Mouse (Mus musculus): Measurements from ENCODE around the gene Exoc3l4. TPM values are rescaled to one million over a fixed set of nuclear protein-coding genes. Genes with fewer than 3 reads are reported as not detected.
A peak's percentile ranks its signal among the peaks of the same experiment; 100 is the strongest.

Exoc3l4 gene
- polyA plus RNA-seq, 1 experiment from 2014 or later: 21.3 TPM

GRCm38 (mm10) chr12:111425789-111426460 lies 9.1 kb downstream of the Exoc3l4 start:
- 22% methylated on average over 29 of the region's 29 CpGs for WGBS
- H3K4me1 ChIP-seq (ENCODE audit: insufficient read depth, low read depth, low read length): peaks cover 15% of the 10 kb centered on the region

GRCm38 (mm10) chr12:111427438-111428113 lies 10.8 kb downstream of the Exoc3l4 start:
- peaks cover 15% of the 10 kb centered on the region for H3K4me1 ChIP-seq (ENCODE audit: insufficient read depth, low read depth, low read length)

More at GRCm38 (mm10) chr12:111425789-111426460, 9.1 kb downstream of the Exoc3l4 start:
- no peak overlapping the region for H3K27ac ChIP-seq (ENCODE audit: low read length)
- H3K4me2 ChIP-seq (replicated peaks; ENCODE audit: low read depth, low read length): no peak overlapping the region
- ATAC-seq: peak; percentile 55
- TF ChIP-seq CTCF (IDR thresholded peaks at IDR 0.05) (peak; percentile 96), EP300 (IDR thresholded peaks at IDR 0.05) (no peak)
- peak; percentile 91 for DNase-seq (ENCODE audit: low spot score)
- peaks cover 44% of the 10 kb centered on the region for H3K27me3 ChIP-seq (replicated peaks; ENCODE audit: insufficient read depth, low read length)
- no peak overlapping the region for H3K4me3 ChIP-seq (ENCODE audit: low read depth, low read length)
- H3K36me3 ChIP-seq (ENCODE audit: insufficient read depth, low read length): no peaks in the 10 kb centered on the region
- no peak overlapping the region for H3K9ac ChIP-seq (replicated peaks; ENCODE audit: low read depth)
- no peaks in the 10 kb centered on the region for H3K9me3 ChIP-seq (ENCODE audit: low read length)

GRCm38 (mm10) chr12:111428364-111428763 lies 11.5 kb downstream of the Exoc3l4 start:
- Histone ChIP-seq H3K36me3 (ENCODE audit: insufficient read depth, low read length) (no peaks in the 10 kb centered on the region), H3K9me3 (ENCODE audit: low read length) (no peaks in the 10 kb centered on the region), H3K4me2 (replicated peaks; ENCODE audit: low read depth, low read length) (no peak overlapping the region), H3K27me3 (replicated peaks; ENCODE audit: insufficient read depth, low read length) (peaks cover 31% of the 10 kb centered on the region), H3K4me1 (ENCODE audit: insufficient read depth, low read depth, low read length) (peaks cover 15% of the 10 kb centered on the region), H3K27ac (ENCODE audit: low read length) (no peak overlapping the region), H3K9ac (replicated peaks; ENCODE audit: low read depth) (no peak overlapping the region), H3K4me3 (ENCODE audit: low read depth, low read length) (no peak overlapping the region)
- no peak for ATAC-seq
- 30% methylated on average over 8 of the region's 8 CpGs for WGBS
- DNase-seq (ENCODE audit: low spot score): no peak
- TF ChIP-seq CTCF (IDR thresholded peaks at IDR 0.05) (no peak), EP300 (IDR thresholded peaks at IDR 0.05) (no peak)

More at GRCm38 (mm10) chr12:111427438-111428113, 10.8 kb downstream of the Exoc3l4 start:
- peak; percentile 49 for DNase-seq (ENCODE audit: low spot score)
- Histone ChIP-seq H3K9me3 (ENCODE audit: low read length) (no peaks in the 10 kb centered on the region), H3K36me3 (ENCODE audit: insufficient read depth, low read length) (no peaks in the 10 kb centered on the region), H3K27me3 (replicated peaks; ENCODE audit: insufficient read depth, low read length) (peaks cover 39% of the 10 kb centered on the region), H3K4me3 (ENCODE audit: low read depth, low read length) (no peak overlapping the region), H3K4me2 (replicated peaks; ENCODE audit: low read depth, low read length) (no peak overlapping the region), H3K27ac (ENCODE audit: low read length) (no peak overlapping the region), H3K9ac (replicated peaks; ENCODE audit: low read depth) (no peak overlapping the region)
- 56% methylated on average over 12 of the region's 12 CpGs for WGBS
- ATAC-seq: no peak
- TF ChIP-seq CTCF (IDR thresholded peaks at IDR 0.05): no peak; the same call in 1 of the 2 replicates
- no peak for TF ChIP-seq EP300 (IDR thresholded peaks at IDR 0.05)

- 3% methylated on average over 39 of the region's 40 CpGs for WGBS
- peaks cover 15% of the 10 kb centered on the region for H3K4me1 ChIP-seq (ENCODE audit: insufficient read depth, low read depth, low read length)
- H3K27me3 ChIP-seq (replicated peaks; ENCODE audit: insufficient read depth, low read length): peaks cover 23% of the 10 kb centered on the region
- peak overlapping the region; percentile 55 for H3K4me2 ChIP-seq (replicated peaks; ENCODE audit: low read depth, low read length)
- peak; percentile 72 for DNase-seq (ENCODE audit: low spot score)
- peak overlapping the region; percentile 19 for H3K4me3 ChIP-seq (ENCODE audit: low read depth, low read length)
- no peaks in the 10 kb centered on the region for H3K36me3 ChIP-seq (ENCODE audit: insufficient read depth, low read length)
- H3K27ac ChIP-seq (ENCODE audit: low read length): no peak overlapping the region
- H3K9ac ChIP-seq (replicated peaks; ENCODE audit: low read depth): no peak overlapping the region; the same call in 1 of the 2 replicates
- H3K9me3 ChIP-seq (ENCODE audit: low read length): no peaks in the 10 kb centered on the region
- no peak for TF ChIP-seq CTCF (IDR thresholded peaks at IDR 0.05)
- no peak for TF ChIP-seq EP300 (IDR thresholded peaks at IDR 0.05)
- ATAC-seq: peak; percentile 41
These were observed 12.4 kb downstream of the Exoc3l4 start for GRCm38 (mm10) chr12:111428961-111429911.

GRCm38 (mm10) chr12:111430049-111430867 lies 13.4 kb downstream of the Exoc3l4 start:
- H3K4me1 ChIP-seq (ENCODE audit: insufficient read depth, low read depth, low read length): peaks cover 15% of the 10 kb centered on the region
- peak overlapping the region; percentile 19; the same call in 1 of the 2 replicates for H3K4me3 ChIP-seq (ENCODE audit: low read depth, low read length)
- 17% methylated on average over 26 of the region's 27 CpGs for WGBS
- no peak overlapping the region; the same call in 1 of the 2 replicates for H3K9ac ChIP-seq (replicated peaks; ENCODE audit: low read depth)
- H3K36me3 ChIP-seq (ENCODE audit: insufficient read depth, low read length): no peaks in the 10 kb centered on the region
- peak overlapping the region; percentile 55 for H3K4me2 ChIP-seq (replicated peaks; ENCODE audit: low read depth, low read length)
- H3K27me3 ChIP-seq (replicated peaks; ENCODE audit: insufficient read depth, low read length): peaks cover 18% of the 10 kb centered on the region; the same call in 1 of the 2 replicates
- DNase-seq (ENCODE audit: low spot score): no peak
- peak; percentile 20; the same call in 1 of the 2 replicates for ATAC-seq
- no peak for TF ChIP-seq CTCF (IDR thresholded peaks at IDR 0.05)
- no peak for TF ChIP-seq EP300 (IDR thresholded peaks at IDR 0.05)
- H3K9me3 ChIP-seq (ENCODE audit: low read length): no peaks in the 10 kb centered on the region
- no peak overlapping the region for H3K27ac ChIP-seq (ENCODE audit: low read length)
